Mouse (Mus musculus): Measurements from ENCODE around the gene Panx1. TPM values are rescaled to one million over a fixed set of nuclear protein-coding genes. Genes with fewer than 3 reads are reported as not detected.

Gene Panx1
- polyA plus RNA-seq, 1 experiment from 2014 or later: 12.0 TPM

DNA sequence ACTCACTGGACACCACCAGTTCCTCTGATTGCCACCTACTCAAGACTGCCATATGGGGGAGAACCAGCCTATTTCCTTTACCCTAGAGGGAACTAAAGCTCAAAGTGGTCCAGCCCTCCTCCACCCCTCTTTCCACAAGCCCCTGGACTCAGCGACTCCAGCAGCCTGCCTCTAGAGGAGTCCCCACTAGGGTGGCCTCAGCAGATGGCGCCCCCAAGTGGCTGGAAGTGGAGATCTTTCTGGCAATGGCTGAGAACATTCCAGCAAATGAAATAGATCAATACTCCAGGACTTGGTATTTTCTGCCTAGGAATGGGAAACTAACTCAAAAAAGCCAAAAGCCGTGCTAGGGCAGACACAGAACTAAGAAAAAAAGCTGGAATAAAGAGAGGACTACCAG is 17.6 kb downstream of the Panx1 start:
- DNase-seq (ENCODE audit: low read depth, low spot score) (no peak), ATAC-seq (no peak)
- H3K27me3 ChIP-seq: no peaks in the 10 kb centered on the region
- TF ChIP-seq CTCF (IDR thresholded peaks at IDR 0.05): no peak
- in situ Hi-C loops (cut with MboI; ENCODE audit: low pct_unique_long_range_greater_than_20kb): loop anchor here (5.0 kb wide), 1 partner anchor 185 kb away; no protein-coding TSS in a partner anchor
- CTCF ChIA-PET: no interaction called here
- POLR2A ChIA-PET: no interaction called here

DNA sequence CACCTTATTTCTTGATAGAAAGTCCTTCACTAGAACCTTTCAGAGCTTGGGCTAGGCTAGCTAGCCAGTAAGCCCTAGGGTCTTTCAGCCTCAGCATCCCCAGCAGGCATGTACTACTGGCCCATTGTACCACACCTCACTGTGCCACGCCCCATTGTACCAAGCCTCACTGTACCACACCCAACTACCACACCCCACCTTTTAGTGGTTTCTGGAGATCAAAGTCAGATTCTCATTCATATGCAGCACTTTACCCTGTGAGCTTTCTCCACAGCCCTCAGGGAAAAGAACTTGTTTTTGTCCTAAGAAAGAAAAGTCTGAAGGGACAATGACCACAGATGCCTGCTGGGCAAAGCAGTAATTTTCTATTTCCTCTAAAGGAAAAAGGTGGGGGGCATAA is 22.2 kb downstream of the Panx1 start:
- DNase-seq (ENCODE audit: low read depth, low spot score): no peak
- TF ChIP-seq CTCF (IDR thresholded peaks at IDR 0.05): no peak
- in situ Hi-C loops (cut with MboI; ENCODE audit: low pct_unique_long_range_greater_than_20kb): loop anchor here (25.0 kb wide), 1 partner anchor 511 kb away; the partner anchor contains the start of genes Cwc15 and Kdm4d

DNA sequence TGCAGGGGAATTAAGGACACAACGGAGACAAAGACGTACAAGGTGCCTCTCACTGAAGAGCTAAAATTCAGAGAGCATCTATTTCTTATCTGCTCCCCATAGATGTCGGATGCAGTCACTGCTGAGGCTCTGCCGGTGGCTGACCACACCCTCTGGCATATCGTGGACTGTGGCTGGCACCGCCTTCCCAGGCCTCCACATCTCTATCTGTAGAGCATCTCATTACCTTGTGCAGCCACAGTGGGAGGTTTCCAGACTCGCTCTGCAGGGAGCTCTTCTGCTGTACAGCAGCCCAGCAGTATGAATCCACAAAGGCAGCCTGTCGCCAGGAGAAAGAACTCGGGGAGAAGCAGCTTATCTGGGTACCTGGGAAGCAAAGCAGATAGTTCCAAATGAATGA is 24.1 kb downstream of the Panx1 start:
- no peak for TF ChIP-seq CTCF (IDR thresholded peaks at IDR 0.05)
- ChIA-PET CTCF (no interaction called here), POLR2A (no interaction called here)
- no peak for ATAC-seq
- in situ Hi-C loops (cut with MboI; ENCODE audit: low pct_unique_long_range_greater_than_20kb): loop anchor here (25.0 kb wide), 1 partner anchor 509 kb away; the partner anchor contains the start of genes Cwc15 and Kdm4d
- no peaks in the 10 kb centered on the region for H3K27me3 ChIP-seq
- no peak for DNase-seq (ENCODE audit: low read depth, low spot score)

More for the DNA sequence above, 22.2 kb downstream of the Panx1 start:
- CTCF ChIA-PET: interaction anchor here (1.4 kb wide), 1 partner anchor 9 kb away, joined by 5 read pairs; no protein-coding TSS in a partner anchor
- POLR2A ChIA-PET: no interaction called here
- H3K27me3 ChIP-seq: no peaks in the 10 kb centered on the region
- no peak for ATAC-seq

DNA sequence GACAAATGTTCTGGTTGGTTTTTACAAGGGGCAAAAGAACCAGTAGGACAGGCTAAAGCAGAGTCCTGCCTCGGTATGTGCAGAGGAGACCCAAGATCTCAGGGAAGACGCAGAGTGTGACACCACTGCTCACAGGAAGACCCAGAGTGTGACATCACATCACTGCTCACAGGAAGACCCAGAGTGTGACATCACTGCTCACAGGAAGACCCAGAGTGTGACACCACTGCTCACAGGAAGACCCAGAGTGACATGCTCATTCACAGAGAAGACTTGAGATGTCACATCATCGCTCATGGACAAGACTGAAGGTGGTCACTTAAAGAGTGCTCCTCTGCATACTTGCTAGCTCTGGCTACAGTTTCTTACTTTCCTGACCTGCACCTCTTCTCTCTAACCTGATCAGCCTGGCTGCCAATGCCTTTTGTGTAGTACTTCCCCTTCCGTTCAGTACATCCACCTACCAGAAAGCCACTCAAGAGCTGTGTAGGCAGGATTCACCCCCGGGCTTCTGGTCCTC is 24.7 kb downstream of the Panx1 start:
- DNase-seq (ENCODE audit: low read depth, low spot score) (no peak), ATAC-seq (no peak)
- POLR2A ChIA-PET: no interaction called here
- no peak for TF ChIP-seq CTCF (IDR thresholded peaks at IDR 0.05)
- no peaks in the 10 kb centered on the region for H3K27me3 ChIP-seq
- CTCF ChIA-PET: interaction anchor here (1.3 kb wide), 1 partner anchor 190 kb away, joined by 4 read pairs; no protein-coding TSS in a partner anchor
- in situ Hi-C loops (cut with MboI; ENCODE audit: low pct_unique_long_range_greater_than_20kb): loop anchor here (25.0 kb wide), 1 partner anchor 508 kb away; the partner anchor contains the start of genes Cwc15 and Kdm4d

DNA sequence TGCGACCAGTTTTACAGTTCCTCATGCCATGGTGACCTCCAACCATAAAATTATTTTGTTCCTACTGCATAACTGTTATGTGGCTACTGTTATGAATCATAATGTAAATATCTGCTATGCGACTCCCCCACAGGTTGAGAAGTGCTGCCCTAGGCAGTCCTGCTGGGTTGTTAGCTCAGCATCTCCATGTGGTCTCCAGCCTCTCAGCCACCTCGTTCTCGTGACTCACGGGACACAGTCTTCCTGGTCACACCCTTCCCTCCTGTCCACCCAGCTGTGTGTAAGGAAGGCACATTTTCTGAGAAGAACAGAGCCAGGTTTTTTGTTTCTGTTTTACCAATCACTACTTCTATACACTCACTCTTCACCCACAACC is 26.5 kb downstream of the Panx1 start:
- ChIA-PET POLR2A (no interaction called here), CTCF (no interaction called here)
- no peak for TF ChIP-seq CTCF (IDR thresholded peaks at IDR 0.05)
- H3K27me3 ChIP-seq: no peaks in the 10 kb centered on the region
- DNase-seq (ENCODE audit: low read depth, low spot score) (no peak), ATAC-seq (no peak)
- in situ Hi-C loops (cut with MboI; ENCODE audit: low pct_unique_long_range_greater_than_20kb): loop anchor here (5.0 to 25.0 kb wide), 2 partner anchors 246 to 506 kb away; partner anchors contain the start of genes 1700012B09Rik, Cwc15 and Kdm4d

DNA sequence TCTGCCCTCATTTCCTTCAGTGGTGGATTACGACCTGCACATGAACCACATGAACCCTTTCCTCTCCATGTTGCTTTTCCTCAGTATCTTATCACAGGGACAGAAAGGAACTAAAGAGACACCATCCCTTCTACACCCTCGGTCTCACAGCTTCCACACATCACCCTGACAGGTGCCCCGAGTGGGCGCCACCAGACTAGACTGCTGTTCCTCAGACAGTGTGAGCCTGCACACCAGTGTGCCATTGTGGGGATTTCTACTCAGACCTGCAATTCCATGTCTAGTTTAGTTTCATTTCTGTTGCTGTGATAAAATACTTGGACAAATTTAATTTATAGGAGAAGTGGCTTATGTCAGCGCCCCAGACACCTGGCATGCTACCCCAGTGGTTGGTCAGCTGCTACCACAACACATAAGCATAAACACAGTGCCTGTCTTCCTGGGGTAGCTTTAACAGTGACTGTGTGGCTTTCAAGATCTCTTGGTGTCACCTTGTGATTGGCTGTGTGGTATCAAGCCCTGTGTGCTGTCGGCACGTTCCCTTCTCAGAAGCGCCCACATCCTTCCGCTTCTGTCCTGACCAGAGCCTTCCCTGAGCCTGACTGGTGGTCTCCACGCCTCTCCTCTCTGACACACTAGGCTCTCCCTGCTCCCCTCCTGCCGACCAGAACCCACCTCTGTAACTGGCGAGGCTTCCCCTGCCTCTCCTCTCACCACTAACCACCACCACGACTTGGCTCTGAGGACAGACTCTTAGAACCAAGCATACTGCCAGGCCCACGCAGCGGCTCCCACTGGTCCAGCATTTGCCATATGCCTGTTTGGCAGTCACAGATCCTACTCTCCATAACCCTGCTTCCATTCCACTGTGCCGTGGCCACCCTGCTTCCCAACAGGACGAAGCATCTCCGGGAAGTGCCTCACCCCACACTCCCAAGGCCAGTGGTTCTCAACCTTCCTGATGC is 27.2 kb downstream of the Panx1 start:
- POLR2A ChIA-PET: no interaction called here
- no peak for TF ChIP-seq CTCF (IDR thresholded peaks at IDR 0.05)
- in situ Hi-C loops (cut with MboI; ENCODE audit: low pct_unique_long_range_greater_than_20kb): loop anchor here (5.0 to 25.0 kb wide), 2 partner anchors 246 to 506 kb away; partner anchors contain the start of genes 1700012B09Rik, Cwc15 and Kdm4d
- ATAC-seq: no peak
- CTCF ChIA-PET: no interaction called here
- no peaks in the 10 kb centered on the region for H3K27me3 ChIP-seq
- no peak for DNase-seq (ENCODE audit: low read depth, low spot score)

DNA sequence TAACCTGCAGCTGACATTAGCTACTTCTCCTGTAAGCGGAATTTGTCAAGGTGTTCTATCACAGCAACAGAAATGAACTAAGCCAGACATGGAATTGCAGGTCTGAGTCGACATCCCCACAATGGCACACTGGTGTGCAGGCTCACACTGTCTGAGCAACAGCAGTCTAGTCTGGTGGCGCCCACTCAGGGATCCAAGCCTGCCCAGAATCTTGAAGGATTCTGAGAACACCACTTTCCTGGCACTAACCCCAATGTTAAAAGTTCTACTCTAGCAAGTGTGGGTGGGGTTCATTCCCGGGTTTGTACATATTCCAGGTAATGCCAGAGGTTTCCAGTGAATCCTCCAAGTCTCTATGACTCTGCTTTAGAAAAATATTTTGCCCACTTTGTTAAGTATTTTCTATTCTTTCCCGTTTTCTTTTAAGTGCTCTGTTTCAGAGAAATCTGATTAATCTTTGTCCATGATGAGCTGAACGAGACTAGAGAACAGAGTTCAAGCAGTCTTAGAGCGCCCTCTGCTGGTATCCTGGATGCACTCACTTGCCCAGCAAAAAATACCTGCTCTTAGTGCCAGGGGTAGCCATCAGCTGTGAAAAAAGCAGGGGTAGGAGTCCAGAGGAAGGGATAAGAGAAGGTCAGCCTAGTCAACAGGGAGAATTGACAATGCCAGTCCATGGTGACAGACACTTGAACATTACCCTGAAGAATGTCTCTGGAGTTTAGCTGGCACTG is 29.9 kb downstream of the Panx1 start:
- DNase-seq (ENCODE audit: low read depth, low spot score) (peak; percentile 43), ATAC-seq (peak; percentile 82)
- ChIA-PET CTCF (interaction anchor here (0.8 to 3.6 kb wide), 24 partner anchors 8 to 316 kb away, joined by 3 to 32 read pairs (median 4); partner anchors contain the start of genes 1700012B09Rik and Panx1), POLR2A (no interaction called here)
- H3K27me3 ChIP-seq: no peaks in the 10 kb centered on the region
- in situ Hi-C loops (cut with MboI; ENCODE audit: low pct_unique_long_range_greater_than_20kb): loop anchor here (5.0 to 25.0 kb wide), 2 partner anchors 243 to 503 kb away; partner anchors contain the start of genes 1700012B09Rik, Cwc15 and Kdm4d
- TF ChIP-seq CTCF (IDR thresholded peaks at IDR 0.05): peak; percentile 96

DNA sequence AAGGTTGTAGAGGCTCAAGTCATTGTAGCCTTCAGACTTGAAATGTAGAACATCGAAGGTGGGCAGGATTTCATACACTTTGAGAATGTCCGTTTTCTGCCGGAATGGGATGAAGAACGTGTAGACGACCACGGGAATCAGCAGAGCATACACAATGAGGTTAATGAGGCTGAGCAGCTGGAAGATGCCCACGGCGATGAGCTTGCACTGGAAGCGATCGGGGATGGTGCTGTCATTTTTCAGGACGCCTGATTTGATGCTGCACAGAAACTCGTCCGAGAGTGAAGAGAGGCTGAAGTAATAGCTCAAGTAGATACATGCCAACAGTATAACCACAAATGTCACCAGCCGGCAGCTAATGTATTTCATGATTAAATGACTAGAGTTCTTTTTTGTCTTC is 37.7 kb downstream of the Panx1 start:
- in situ Hi-C loops (cut with MboI; ENCODE audit: low pct_unique_long_range_greater_than_20kb): loop anchor here (25.0 kb wide), 1 partner anchor 495 kb away; the partner anchor contains the start of genes Cwc15 and Kdm4d
- no peaks in the 10 kb centered on the region for H3K27me3 ChIP-seq
- CTCF ChIA-PET: interaction anchor here (1.9 kb wide), 1 partner anchor 8 kb away, joined by 5 read pairs; no protein-coding TSS in a partner anchor
- DNase-seq (ENCODE audit: low read depth, low spot score): no peak
- POLR2A ChIA-PET: no interaction called here
- TF ChIP-seq CTCF (IDR thresholded peaks at IDR 0.05): no peak
- ATAC-seq: no peak

DNA sequence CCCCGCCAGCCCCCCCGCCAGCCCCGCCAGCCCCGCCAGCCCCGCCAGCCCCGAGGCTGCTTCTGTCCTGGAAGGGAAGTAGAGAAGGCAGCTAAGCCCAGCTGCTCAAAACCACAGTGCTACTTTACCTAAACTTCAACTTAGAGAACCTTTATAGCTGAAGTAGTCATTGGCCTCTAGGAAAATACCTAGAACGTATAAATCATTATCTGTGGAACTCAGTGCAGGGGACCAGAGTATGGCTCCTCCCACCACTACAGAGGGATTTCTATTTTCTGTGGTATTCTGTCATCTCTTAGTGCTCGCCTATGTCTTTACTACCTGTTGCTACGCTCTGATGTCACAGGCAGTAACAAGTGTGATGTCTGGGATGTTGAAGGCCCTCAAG is 41.0 kb downstream of the Panx1 start:
- in situ Hi-C loops (cut with MboI; ENCODE audit: low pct_unique_long_range_greater_than_20kb): loop anchor here (25.0 kb wide), 1 partner anchor 492 kb away; the partner anchor contains the start of genes Cwc15 and Kdm4d
- H3K27me3 ChIP-seq: no peaks in the 10 kb centered on the region
- no peak for TF ChIP-seq CTCF (IDR thresholded peaks at IDR 0.05)
- ChIA-PET POLR2A (no interaction called here), CTCF (no interaction called here)
- no peak for ATAC-seq
- DNase-seq (ENCODE audit: low read depth, low spot score): no peak

DNA sequence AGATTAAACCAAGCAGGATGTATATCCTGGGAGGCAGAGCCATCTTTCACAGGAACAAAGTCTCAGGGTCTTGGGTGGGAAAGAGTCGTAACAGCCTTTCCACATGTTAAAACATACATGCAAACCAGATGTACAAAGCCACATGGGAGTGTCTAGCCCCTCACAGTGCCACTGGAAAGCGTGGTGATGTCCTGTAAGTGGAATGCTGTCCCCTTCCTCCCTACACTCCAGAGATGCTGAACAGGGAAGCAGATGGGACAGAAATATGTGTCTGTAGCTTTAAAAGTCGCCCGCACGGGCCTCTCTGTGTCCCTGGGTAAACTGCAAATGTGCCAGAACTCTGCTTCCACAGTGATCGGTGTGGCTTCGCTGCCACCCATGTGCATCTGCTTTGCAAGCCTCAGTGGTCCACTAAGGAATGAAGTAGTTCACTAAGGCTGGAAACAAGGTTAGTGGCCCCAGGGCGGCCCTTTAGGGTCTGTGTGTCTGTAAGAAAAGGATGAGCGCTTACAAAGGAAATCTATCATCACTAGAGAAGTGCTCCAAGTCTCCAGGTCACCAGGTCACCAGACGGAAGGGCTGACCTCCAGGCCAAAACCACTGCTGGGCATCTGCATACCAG is 41.5 kb downstream of the Panx1 start:
- CTCF ChIA-PET: no interaction called here
- no peaks in the 10 kb centered on the region for H3K27me3 ChIP-seq
- POLR2A ChIA-PET: no interaction called here
- in situ Hi-C loops (cut with MboI; ENCODE audit: low pct_unique_long_range_greater_than_20kb): loop anchor here (25.0 kb wide), 1 partner anchor 491 kb away; the partner anchor contains the start of genes Cwc15 and Kdm4d
- TF ChIP-seq CTCF (IDR thresholded peaks at IDR 0.05): no peak
- no peak for ATAC-seq
- DNase-seq (ENCODE audit: low read depth, low spot score): no peak
